Mouse (Mus musculus) embryonic fibroblast, embryonic 13.5 days (primary cell): ENCODE measurements at regions not wholly inside any gene's neighbourhood (a gene's known extent, or its start where the extent isn't known, plus 50 kb on each side); places are given as distances from the start of the nearest gene placed in this dataset.

Source experiments
- CTCF ChIP-seq: IDR thresholded peaks from 2 replicates; pipeline ENCODE4 v1.5.1; 2011; ENCODE audit warnings: mild to moderate bottlenecking, control low read depth, low read length, moderate library complexity, borderline replicate concordance; ENCODE audit not compliant: insufficient read depth
- POLR2A ChIP-seq: IDR thresholded peaks from 2 replicates; pipeline ENCODE4 v1.6.1; 2011; ENCODE audit warnings: low read depth, mild to moderate bottlenecking, control low read depth, low read length, moderate library complexity

GRCm38 (mm10) chr17:16493546-16493945 lies 570.4 kb upstream of the Zfp960 start:
- TF ChIP-seq CTCF, result no peak
- TF ChIP-seq POLR2A, result no peak
